Mouse (Mus musculus) liver, embryonic 13.5 days (tissue): Measurements from ENCODE around the gene Oosp3. TPM values are rescaled to one million over a fixed set of nuclear protein-coding genes. Genes with fewer than 3 reads are reported as not detected.

Experiments
- ATAC-seq: fragments of 200-750 bp; cut with Nextera tagmentation; 2 replicates; pipeline ENCODE4 v1.8.0; 2017; ENCODE audit warnings: low read depth, mild to moderate bottlenecking, moderate number of reproducible peaks, moderate library complexity
- DNase-seq: peaks from one replicate; pipeline ENCODE4 v3.0.0; 2022
- H3K27ac ChIP-seq: fragments of 300-500 bp; sonication (generic); 2 replicates; pipeline ENCODE4 v1.5.1; 2015; ENCODE audit warnings: moderate library complexity, mild to moderate bottlenecking, inconsistent platforms
- H3K27me3 ChIP-seq: fragments of 300-500 bp; sonication (generic); 2 replicates; pipeline ENCODE4 v1.6.1; 2015; ENCODE audit warnings: mild to moderate bottlenecking, inconsistent platforms
- H3K36me3 ChIP-seq: fragments of 300-500 bp; sonication (generic); 2 replicates; pipeline ENCODE4 v1.6.1; 2015; ENCODE audit warnings: mild to moderate bottlenecking, inconsistent platforms
- H3K4me1 ChIP-seq: fragments of 300-500 bp; sonication (generic); replicated peaks from 2 replicates; pipeline ENCODE4 v1.6.1; 2015; ENCODE audit warnings: inconsistent platforms
- H3K4me2 ChIP-seq: fragments of 300-500 bp; sonication (generic); 2 replicates; pipeline ENCODE4 v1.6.1; 2015; ENCODE audit warnings: inconsistent platforms, mild to moderate bottlenecking, moderate library complexity
- H3K4me3 ChIP-seq: fragments of 300-500 bp; sonication (generic); replicated peaks from 2 replicates; pipeline ENCODE4 v1.5.1; 2015; ENCODE audit warnings: mild to moderate bottlenecking, inconsistent platforms
- H3K9ac ChIP-seq: fragments of 300-500 bp; sonication (generic); 2 replicates; pipeline ENCODE4 v1.6.1; 2015; ENCODE audit warnings: mild to moderate bottlenecking, inconsistent platforms
- H3K9me3 ChIP-seq: fragments of 300-500 bp; sonication (generic); replicated peaks from 2 replicates; pipeline ENCODE4 v1.6.1; 2016; ENCODE audit warnings: inconsistent platforms
- WGBS: fragments of 180-500 bp; shearing (Covaris S2); methylation state at CpG from one replicate; pipeline ENCODE4 v1.1.7; 2015; ENCODE audit not compliant: insufficient replicate concordance; 5-methylcytosine and 5-hydroxymethylcytosine counted together
- polyA plus RNA-seq: library from polyadenylated mRNA; unstranded; fragments of >200 nt; fragmentation: Nextera tagmentation; extraction: Ambion mirVana; gene quantifications from 2 replicates; pipeline ENCODE4 v1.2.1, GENCODE M21; 2015

Gene Oosp3
- not detected in 2 replicates for polyA plus RNA-seq

DNA sequence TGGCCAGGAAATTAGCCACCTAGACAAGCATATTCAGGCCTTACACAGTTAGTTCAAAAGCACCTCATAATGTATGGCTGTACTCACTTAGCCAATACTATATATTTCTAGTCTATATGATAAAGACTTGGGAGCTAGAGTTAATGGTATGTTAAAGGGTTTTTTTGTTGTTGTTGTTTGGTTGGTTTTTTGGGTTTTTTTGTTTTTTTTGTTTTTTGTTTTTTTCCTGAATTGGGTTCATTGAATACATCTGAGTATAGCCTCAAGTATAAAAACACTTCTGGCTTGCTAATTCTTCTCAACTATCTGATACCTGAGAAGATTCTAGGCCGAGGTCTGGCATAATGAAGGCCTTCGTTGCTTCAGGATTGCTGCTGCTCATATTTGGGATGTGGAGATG, at the start of gene Oosp3:
Oosp3 (plus strand) TSS at position 301 of the 400 bp plus-strand sequence.
- WGBS, result 52% methylated on average over 2 of the region's 2 CpGs
- ATAC-seq (no peak), DNase-seq (no peak)
- Histone ChIP-seq H3K4me2 (no peak within 1 kb of the TSS), H3K9me3 (no peaks in the 10 kb centered on the region), H3K27ac (no peak within 1 kb of the TSS), H3K36me3 (no peaks in the 10 kb centered on the region), H3K27me3 (no peaks in the 10 kb centered on the region), H3K4me1 (no peaks in the 10 kb centered on the region), H3K9ac (no peak within 1 kb of the TSS), H3K4me3 (no peak within 1 kb of the TSS)

DNA sequence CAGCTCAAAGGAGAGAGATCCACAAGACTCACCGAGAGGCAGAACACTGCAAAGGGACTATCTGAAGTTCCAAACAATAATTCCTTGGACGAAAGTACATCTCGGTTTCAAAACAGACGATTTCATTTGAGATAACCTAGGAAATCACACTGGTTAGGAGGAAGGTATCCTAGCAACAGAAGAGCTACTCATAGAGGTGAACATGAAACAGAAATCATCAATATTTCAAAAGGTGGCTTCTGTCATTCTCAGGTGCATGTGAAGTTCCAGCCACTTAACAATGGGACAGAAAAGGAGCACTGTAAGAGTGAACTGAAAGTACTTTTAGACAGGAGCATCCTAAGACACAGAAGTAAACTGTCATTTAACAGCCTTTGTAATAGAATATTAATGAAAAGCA, 47.3 kb upstream of the Oosp3 start:
- Histone ChIP-seq H3K4me2 (no peak overlapping the region), H3K9ac (no peak overlapping the region), H3K27ac (no peak overlapping the region), H3K9me3 (no peaks in the 10 kb centered on the region), H3K36me3 (no peaks in the 10 kb centered on the region), H3K27me3 (no peaks in the 10 kb centered on the region), H3K4me3 (no peak overlapping the region), H3K4me1 (no peaks in the 10 kb centered on the region)
- DNase-seq (no peak), ATAC-seq (no peak)
- WGBS, result 64% methylated on average over 4 of the region's 4 CpGs

DNA sequence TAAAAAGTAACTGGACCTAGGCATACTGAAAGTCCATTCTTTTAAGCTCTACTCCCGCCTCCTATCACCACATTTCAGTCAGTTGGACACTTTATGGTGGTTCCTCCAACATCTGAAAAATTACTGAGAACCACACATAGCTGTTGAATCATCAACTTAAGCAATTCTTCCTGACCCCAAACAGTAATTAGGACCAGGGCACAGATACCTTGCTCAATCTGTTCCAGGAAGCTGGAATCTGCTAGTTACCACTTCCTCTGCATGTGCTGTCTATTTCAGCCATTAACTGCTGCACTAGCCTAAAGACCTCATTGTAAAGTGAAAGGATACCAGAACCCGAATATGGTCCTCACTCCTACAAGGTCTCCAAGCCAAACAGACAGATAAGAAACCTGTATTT, 37.7 kb upstream of the Oosp3 start:
- Histone ChIP-seq H3K9me3 (no peaks in the 10 kb centered on the region), H3K27ac (no peak overlapping the region), H3K4me3 (no peak overlapping the region), H3K4me2 (no peak overlapping the region), H3K36me3 (no peaks in the 10 kb centered on the region), H3K9ac (no peak overlapping the region), H3K4me1 (peaks cover 12% of the 10 kb centered on the region), H3K27me3 (no peaks in the 10 kb centered on the region)
- ATAC-seq (no peak), DNase-seq (no peak)
- WGBS, result 37% methylated on average over 2 of the region's 2 CpGs

DNA sequence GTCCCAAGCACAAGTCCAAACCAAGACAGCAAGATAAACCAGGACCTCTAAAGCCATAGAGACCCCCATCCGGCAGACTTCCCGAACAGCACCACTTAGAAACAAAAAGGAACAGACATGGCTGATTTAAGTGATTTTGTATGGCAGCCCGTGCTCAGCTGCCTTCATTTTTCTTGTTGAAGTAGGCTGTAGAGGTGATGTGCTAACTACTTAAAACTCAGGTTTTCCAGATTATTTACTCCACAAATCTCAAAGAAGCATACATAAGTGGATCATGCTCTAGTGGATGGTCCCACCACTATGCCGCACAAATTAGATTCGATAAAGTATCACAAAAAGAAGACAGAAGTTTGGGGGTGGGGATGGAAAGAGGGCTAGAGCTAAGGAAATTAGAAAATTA, 36.4 kb upstream of the Oosp3 start, which contains the start of gene Oosp2:
Oosp2 (minus strand) TSS at position 101 of the 400 bp plus-strand sequence.
- no peak for ATAC-seq
- DNase-seq, result no peak

DNA sequence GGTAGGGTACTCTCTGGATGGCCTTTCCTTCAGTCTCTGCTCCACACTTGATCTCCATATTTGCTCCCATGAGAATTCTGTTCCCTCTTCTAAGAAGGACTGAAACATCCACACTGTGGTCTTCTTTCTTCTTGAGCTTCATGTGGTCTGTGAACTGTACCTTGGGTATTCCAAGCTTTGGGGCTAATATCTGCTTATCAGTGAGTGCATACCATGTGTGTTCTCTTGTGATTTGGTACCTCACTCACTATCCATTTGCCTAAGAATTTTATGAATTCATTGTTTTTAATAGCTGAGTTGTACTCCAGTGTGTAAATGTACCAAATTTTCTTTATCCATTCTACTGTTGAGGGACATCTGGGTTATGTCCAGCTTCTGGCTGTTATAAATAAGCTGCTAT, 35.3 kb upstream of the Oosp3 start:
- DNase-seq (no peak), ATAC-seq (peak; percentile 58; the same call in 1 of the 2 replicates)
- no peaks in the 10 kb centered on the region for H3K27me3 ChIP-seq
- no peaks in the 10 kb centered on the region for H3K9me3 ChIP-seq
- H3K4me1 ChIP-seq, result peaks cover 12% of the 10 kb centered on the region
- H3K4me2 ChIP-seq, result 0 out of 2 replicates have a peak overlapping the region, but pooled peaks have one; percentile 6
- H3K9ac ChIP-seq, result no peak overlapping the region
- H3K27ac ChIP-seq, result no peak overlapping the region
- no peak overlapping the region for H3K4me3 ChIP-seq
- no peaks in the 10 kb centered on the region for H3K36me3 ChIP-seq

More for the DNA sequence above, 36.4 kb upstream of the Oosp3 start, which contains the start of gene Oosp2:
- Histone ChIP-seq H3K36me3 (no peaks in the 10 kb centered on the region), H3K27ac (no peak within 1 kb of the TSS), H3K4me3 (no peak within 1 kb of the TSS), H3K4me1 (peaks cover 12% of the 10 kb centered on the region), H3K4me2 (0 out of 2 replicates have a peak within 1 kb of the TSS, but pooled peaks have one; percentile 6), H3K27me3 (no peaks in the 10 kb centered on the region), H3K9ac (no peak within 1 kb of the TSS), H3K9me3 (no peaks in the 10 kb centered on the region)
- 80% methylated on average over 5 of the region's 5 CpGs for WGBS

DNA sequence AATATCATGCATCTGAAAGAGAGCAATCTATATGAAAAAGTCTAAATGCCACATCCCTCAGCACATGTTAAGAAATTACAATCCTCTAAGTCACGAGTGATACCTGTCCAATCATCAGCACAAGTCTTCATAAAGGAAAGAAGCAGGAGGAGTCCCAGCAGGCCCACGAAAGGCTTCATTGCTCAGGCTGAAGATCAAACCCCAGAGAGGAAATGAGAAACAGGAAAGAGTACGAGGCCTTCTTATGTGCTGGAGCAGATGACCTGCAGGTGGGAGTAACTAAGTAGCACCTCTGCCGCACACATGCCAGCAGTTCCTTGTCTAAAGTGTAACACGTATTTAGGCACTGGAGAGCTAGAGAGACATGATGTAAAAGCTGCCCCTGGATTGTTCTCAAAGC, 6.0 kb upstream of the Oosp3 start, which contains the start of gene Oosp1:
Oosp1 (minus strand) TSS at position 312 of the 400 bp plus-strand sequence.
- Histone ChIP-seq H3K9ac (no peak within 1 kb of the TSS), H3K9me3 (no peaks in the 10 kb centered on the region), H3K4me1 (no peaks in the 10 kb centered on the region), H3K4me3 (no peak within 1 kb of the TSS), H3K4me2 (no peak within 1 kb of the TSS), H3K36me3 (no peaks in the 10 kb centered on the region), H3K27ac (no peak within 1 kb of the TSS), H3K27me3 (no peaks in the 10 kb centered on the region)
- 41% methylated on average over 5 of the region's 5 CpGs for WGBS
- no peak for DNase-seq
- ATAC-seq, result no peak

DNA sequence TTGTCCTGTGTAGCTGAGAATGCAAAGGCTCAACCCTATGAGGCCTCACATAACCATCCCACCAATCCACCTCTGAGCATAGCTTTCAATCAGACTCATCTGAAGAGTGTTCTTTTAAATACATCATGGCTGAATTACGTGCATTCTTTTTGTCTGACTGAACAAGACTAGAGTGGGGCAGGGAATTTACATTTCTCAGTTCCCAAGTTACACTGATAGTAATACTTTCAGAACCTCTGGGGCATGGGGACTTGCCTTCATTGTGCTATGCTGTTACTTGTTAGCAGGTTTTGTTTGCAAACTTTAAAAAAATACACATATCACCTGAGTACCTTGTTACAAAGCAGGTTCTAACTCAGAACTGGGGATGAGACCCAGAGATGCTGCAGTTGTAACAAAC, 5.4 kb upstream of the Oosp3 start:
- Histone ChIP-seq H3K36me3 (no peaks in the 10 kb centered on the region), H3K4me3 (no peak overlapping the region), H3K27ac (no peak overlapping the region), H3K4me1 (no peaks in the 10 kb centered on the region), H3K27me3 (no peaks in the 10 kb centered on the region), H3K9me3 (no peaks in the 10 kb centered on the region), H3K4me2 (no peak overlapping the region), H3K9ac (no peak overlapping the region)
- ATAC-seq (no peak), DNase-seq (no peak)
- WGBS, result 69% methylated on average over 1 of the region's 1 CpGs

DNA sequence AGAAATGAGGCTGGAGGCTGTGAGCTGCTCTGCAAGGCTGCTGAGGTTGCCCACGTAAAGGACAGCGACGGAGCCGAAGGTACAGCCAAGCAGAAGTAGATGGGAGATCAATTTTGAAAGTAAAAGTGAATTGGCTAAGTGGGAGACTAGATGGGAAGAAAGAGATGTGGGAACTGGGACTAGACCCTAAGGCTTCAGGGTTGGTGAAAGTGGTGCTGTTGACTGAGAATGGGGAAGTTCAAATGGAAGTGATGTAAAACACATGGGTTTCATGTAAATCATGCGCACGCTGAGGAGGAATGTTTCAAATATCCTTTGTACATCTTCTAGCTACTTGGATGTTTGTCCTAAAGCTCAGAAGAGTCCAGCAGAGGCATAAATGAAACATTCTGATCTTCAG, 1.5 kb downstream of the Oosp3 start:
- no peak overlapping the region for H3K4me2 ChIP-seq
- H3K9ac ChIP-seq, result no peak overlapping the region
- H3K27ac ChIP-seq, result no peak overlapping the region
- ATAC-seq (no peak), DNase-seq (no peak)
- WGBS, result 78% methylated on average over 6 of the region's 6 CpGs
- H3K9me3 ChIP-seq, result no peaks in the 10 kb centered on the region
- no peaks in the 10 kb centered on the region for H3K27me3 ChIP-seq
- no peak overlapping the region for H3K4me3 ChIP-seq
- no peaks in the 10 kb centered on the region for H3K4me1 ChIP-seq
- no peaks in the 10 kb centered on the region for H3K36me3 ChIP-seq

DNA sequence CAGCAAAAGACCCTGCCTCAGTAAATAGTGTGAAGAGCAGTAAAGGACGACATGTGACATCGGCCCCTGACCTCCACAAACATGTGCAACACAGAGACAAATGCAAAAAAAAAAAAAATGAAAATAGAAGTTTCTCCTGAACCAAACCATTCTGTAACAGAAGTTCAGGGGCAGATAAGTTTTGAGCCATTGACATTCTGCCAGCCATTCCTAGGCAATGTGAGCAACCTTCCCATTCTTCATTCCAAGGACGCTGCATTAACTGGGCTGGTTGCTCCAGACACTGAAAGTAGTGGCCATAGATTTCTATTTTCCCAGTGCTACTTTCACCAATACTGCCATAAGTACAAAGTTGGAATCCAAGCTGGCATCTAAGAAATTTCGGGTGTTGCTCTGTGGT, 15.6 kb downstream of the Oosp3 start:
- Histone ChIP-seq H3K27me3 (no peaks in the 10 kb centered on the region), H3K4me3 (no peak overlapping the region), H3K4me2 (no peak overlapping the region), H3K27ac (no peak overlapping the region), H3K9ac (no peak overlapping the region), H3K4me1 (no peaks in the 10 kb centered on the region), H3K9me3 (no peaks in the 10 kb centered on the region), H3K36me3 (no peaks in the 10 kb centered on the region)
- ATAC-seq, result no peak
- WGBS, result 57% methylated on average over 4 of the region's 4 CpGs
- no peak for DNase-seq

DNA sequence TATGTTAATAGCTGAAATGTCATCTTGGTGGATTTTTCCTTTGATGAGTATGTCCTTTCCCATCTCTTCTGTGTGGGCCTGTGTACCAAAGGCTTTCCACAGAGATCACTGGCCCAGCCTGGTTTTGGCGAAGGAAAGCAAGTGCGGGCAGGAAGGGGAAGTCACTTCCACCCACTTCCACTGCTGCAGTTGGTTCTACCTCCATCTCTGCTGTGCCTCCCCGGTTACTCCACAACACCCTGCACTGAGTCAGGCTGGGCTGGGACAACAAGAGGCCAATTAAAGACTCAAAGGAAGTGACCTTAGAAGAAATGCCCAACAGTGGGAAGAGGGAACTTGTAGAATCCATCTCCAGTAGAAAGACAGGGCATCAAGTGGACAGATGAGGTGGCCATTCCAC, 23.2 kb downstream of the Oosp3 start:
- H3K4me3 ChIP-seq, result no peak overlapping the region
- H3K36me3 ChIP-seq, result no peaks in the 10 kb centered on the region
- no peak overlapping the region for H3K9ac ChIP-seq
- peaks cover 8% of the 10 kb centered on the region for H3K4me1 ChIP-seq
- H3K27ac ChIP-seq, result no peak overlapping the region
- H3K9me3 ChIP-seq, result no peaks in the 10 kb centered on the region
- H3K27me3 ChIP-seq, result no peaks in the 10 kb centered on the region
- 47% methylated on average over 3 of the region's 3 CpGs for WGBS
- no peak overlapping the region for H3K4me2 ChIP-seq
- DNase-seq (no peak), ATAC-seq (no peak)

DNA sequence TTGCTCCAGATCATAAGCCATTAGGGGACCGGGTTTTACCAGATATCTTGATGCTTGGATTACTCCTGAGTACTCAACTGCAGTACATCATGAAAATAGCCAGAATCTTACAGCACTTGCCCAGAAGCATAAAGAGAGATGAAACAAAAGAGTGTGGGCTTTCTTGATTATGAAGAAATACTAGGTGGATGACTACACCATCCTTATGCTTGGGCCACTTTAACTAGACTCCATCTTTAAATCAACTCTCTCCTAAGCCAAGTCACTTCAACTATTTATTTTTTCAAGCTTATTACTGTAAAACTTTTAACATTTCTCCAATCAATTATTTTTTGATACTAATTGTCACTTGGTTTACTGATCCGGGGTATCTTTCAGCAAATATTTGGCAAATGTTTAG, 27.0 kb downstream of the Oosp3 start:
- no peaks in the 10 kb centered on the region for H3K27me3 ChIP-seq
- no peaks in the 10 kb centered on the region for H3K9me3 ChIP-seq
- 79% methylated on average over 2 of the region's 2 CpGs for WGBS
- H3K4me2 ChIP-seq, result no peak overlapping the region
- H3K9ac ChIP-seq, result no peak overlapping the region
- H3K27ac ChIP-seq, result no peak overlapping the region
- DNase-seq, result no peak
- no peak overlapping the region for H3K4me3 ChIP-seq
- H3K4me1 ChIP-seq, result peaks cover 33% of the 10 kb centered on the region
- H3K36me3 ChIP-seq, result no peaks in the 10 kb centered on the region
- ATAC-seq, result no peak

DNA sequence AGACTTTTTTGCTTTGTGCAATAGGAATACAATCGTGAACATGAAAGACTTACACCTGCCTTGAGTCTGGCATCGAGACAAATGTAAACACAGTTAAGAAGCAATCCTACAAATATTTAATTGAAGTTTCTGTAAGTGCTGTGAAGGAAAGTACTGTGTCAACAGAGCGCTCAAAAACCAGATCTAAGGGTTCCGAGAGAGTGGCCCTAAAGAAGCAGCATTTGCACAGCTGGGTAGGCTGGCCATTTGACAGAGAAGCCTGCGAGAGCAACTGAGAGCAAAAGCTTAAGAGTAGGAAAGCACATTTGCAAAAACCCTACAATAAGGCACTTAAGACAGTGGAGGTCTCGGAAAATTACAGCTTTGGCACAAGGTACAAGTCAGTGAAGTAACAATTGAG, 27.4 kb downstream of the Oosp3 start:
- ATAC-seq (no peak), DNase-seq (no peak)
- WGBS, result 73% methylated on average over 6 of the region's 6 CpGs

More for the DNA sequence above, 27.4 kb downstream of the Oosp3 start:
- Histone ChIP-seq H3K4me1 (peaks cover 33% of the 10 kb centered on the region), H3K36me3 (no peaks in the 10 kb centered on the region), H3K9me3 (no peaks in the 10 kb centered on the region), H3K4me2 (no peak overlapping the region), H3K27me3 (no peaks in the 10 kb centered on the region), H3K4me3 (no peak overlapping the region), H3K27ac (no peak overlapping the region), H3K9ac (no peak overlapping the region)
